Mouse (Mus musculus) midbrain, embryonic 11.5 days (tissue): Measurements from ENCODE around the gene Tmem128. TPM values are rescaled to one million over a fixed set of nuclear protein-coding genes. Genes with fewer than 3 reads are reported as not detected.
A peak's percentile ranks its signal among the peaks of the same experiment; 100 is the strongest.

Source experiments
- ATAC-seq: fragments of 200-750 bp; cut with Nextera tagmentation; 2 replicates; pipeline ENCODE4 v1.8.0; 2017; ENCODE audit warnings: moderate TSS enrichment, moderate library complexity; ENCODE audit not compliant: low FRiP score
- DNase-seq: peaks from one replicate; pipeline ENCODE4 v3.0.0; 2015; ENCODE audit warnings: low spot score; ENCODE audit errors: missing footprints
- H3K27ac ChIP-seq: fragments of 300-500 bp; sonication (generic); 2 replicates; pipeline ENCODE4 v1.5.1; 2014; ENCODE audit warnings: low read depth, low read length
- H3K27me3 ChIP-seq: fragments of 300-500 bp; sonication (generic); 2 replicates; pipeline ENCODE4 v1.6.1; 2014; ENCODE audit warnings: mild to moderate bottlenecking, low read length, moderate library complexity, mixed read lengths; ENCODE audit not compliant: control insufficient read depth, insufficient read depth
- H3K36me3 ChIP-seq: fragments of 300-500 bp; sonication (generic); 2 replicates; pipeline ENCODE4 v1.6.1; 2014; ENCODE audit warnings: mild to moderate bottlenecking, low read length, moderate library complexity, mixed read lengths; ENCODE audit not compliant: control insufficient read depth, insufficient read depth
- H3K4me1 ChIP-seq: fragments of 300-500 bp; sonication (generic); 2 replicates; pipeline ENCODE4 v1.6.1; 2014; ENCODE audit warnings: low read length; ENCODE audit not compliant: control insufficient read depth, insufficient read depth
- H3K4me2 ChIP-seq: fragments of 300-500 bp; sonication (generic); 2 replicates; pipeline ENCODE4 v1.6.1; 2014; ENCODE audit warnings: mild to moderate bottlenecking, moderate library complexity
- H3K4me3 ChIP-seq: fragments of 300-500 bp; sonication (generic); 2 replicates; pipeline ENCODE4 v1.5.1; 2014; ENCODE audit warnings: low read depth, low read length
- H3K9ac ChIP-seq: fragments of 300-500 bp; sonication (generic); 2 replicates; pipeline ENCODE4 v1.6.1; 2014; ENCODE audit warnings: low read length
- H3K9me3 ChIP-seq: fragments of 300-500 bp; sonication (generic); 2 replicates; pipeline ENCODE4 v1.6.1; 2016; ENCODE audit warnings: low read length; ENCODE audit not compliant: control insufficient read depth
- WGBS: fragments of 180-500 bp; shearing (Covaris S2); extraction: QIAGEN DNeasy Blood & Tissue Kit; methylation state at CpG from one replicate; pipeline ENCODE4 v1.1.7; 2014; 5-methylcytosine and 5-hydroxymethylcytosine counted together
- polyA plus RNA-seq: library from polyadenylated mRNA; unstranded; fragments of >200 nt; fragmentation: Nextera tagmentation; extraction: Ambion mirVana; gene quantifications from 2 replicates; pipeline ENCODE4 v1.2.1, GENCODE M21; 2014

Gene Tmem128
- 104 and 116 TPM in 2 replicates for polyA plus RNA-seq

- Histone ChIP-seq H3K36me3 (peaks cover 12% of the 10 kb centered on the region; the same call in 1 of the 2 replicates), H3K4me1 (peaks cover 8% of the 10 kb centered on the region), H3K4me3 (peak within 1 kb of the TSS; percentile 94), H3K9me3 (no peaks in the 10 kb centered on the region), H3K27ac (no peak within 1 kb of the TSS; the same call in 1 of the 2 replicates), H3K27me3 (no peaks in the 10 kb centered on the region; the same call in 1 of the 2 replicates), H3K9ac (peak within 1 kb of the TSS; percentile 90), H3K4me2 (peak within 1 kb of the TSS; percentile 86)
- DNase-seq (peak; percentile 98), ATAC-seq (peak; percentile 77)
- under 1% methylated on average over 40 of the region's 40 CpGs for WGBS
These were observed at the start of gene Tmem128 for GRCm38 (mm10) chr5:38260107-38260682. Gene Tmem128 (plus strand): TSS chr5:38260185.

- DNase-seq (no peak), ATAC-seq (no peak)
- Histone ChIP-seq H3K36me3 (peaks cover 16% of the 10 kb centered on the region; the same call in 1 of the 2 replicates), H3K27ac (no peak overlapping the region), H3K4me3 (no peak overlapping the region), H3K27me3 (no peaks in the 10 kb centered on the region), H3K9me3 (no peaks in the 10 kb centered on the region), H3K4me1 (no peaks in the 10 kb centered on the region), H3K9ac (no peak overlapping the region), H3K4me2 (no peak overlapping the region)
- WGBS = 92% methylated on average over 8 of the region's 8 CpGs
These were observed 48.3 kb upstream of the Tmem128 start for GRCm38 (mm10) chr5:38211691-38212090.

- H3K27me3 ChIP-seq = no peaks in the 10 kb centered on the region
- ATAC-seq = no peak
- no peak overlapping the region for H3K9ac ChIP-seq
- WGBS = 83% methylated on average over 6 of the region's 6 CpGs
- DNase-seq = no peak
- H3K9me3 ChIP-seq = no peaks in the 10 kb centered on the region
- H3K4me2 ChIP-seq = no peak overlapping the region
- H3K4me3 ChIP-seq = no peak overlapping the region
- H3K4me1 ChIP-seq = no peaks in the 10 kb centered on the region
- H3K36me3 ChIP-seq = peaks cover 16% of the 10 kb centered on the region; the same call in 1 of the 2 replicates
- H3K27ac ChIP-seq = no peak overlapping the region
These were observed 47.0 kb upstream of the Tmem128 start for GRCm38 (mm10) chr5:38213009-38213408.

GRCm38 (mm10) chr5:38219771-38220307 lies 40.1 kb upstream of the Tmem128 start:
- H3K9ac ChIP-seq = peak overlapping the region; percentile 87
- 0 out of 2 replicates have a peak, but pooled peaks cover 11% of the 10 kb centered on the region for H3K36me3 ChIP-seq
- ATAC-seq = no peak; the same call in 1 of the 2 replicates
- no peak for DNase-seq
- H3K4me2 ChIP-seq = peak overlapping the region; percentile 71
- H3K4me3 ChIP-seq = peak overlapping the region; percentile 77
- WGBS = 2% methylated on average over 33 of the region's 35 CpGs
- peaks cover 13% of the 10 kb centered on the region for H3K4me1 ChIP-seq
- H3K27ac ChIP-seq = no peak overlapping the region
- no peaks in the 10 kb centered on the region for H3K27me3 ChIP-seq
- no peaks in the 10 kb centered on the region for H3K9me3 ChIP-seq

GRCm38 (mm10) chr5:38220328-38220912 lies 39.6 kb upstream of the Tmem128 start, which contains the start of the genes Zbtb49 and Lyar:
Gene Zbtb49 (minus strand): TSS chr5:38220457.
Gene Lyar (plus strand): TSS chr5:38220470.
- Histone ChIP-seq H3K9me3 (no peaks in the 10 kb centered on the region), H3K4me2 (peak within 1 kb of the TSS; percentile 89), H3K27ac (no peak within 1 kb of the TSS), H3K4me1 (peaks cover 13% of the 10 kb centered on the region), H3K9ac (peak within 1 kb of the TSS; percentile 87), H3K27me3 (no peaks in the 10 kb centered on the region), H3K4me3 (peak within 1 kb of the TSS; percentile 77), H3K36me3 (peaks cover 11% of the 10 kb centered on the region; the same call in 1 of the 2 replicates)
- ATAC-seq (peak; percentile 96), DNase-seq (peak; percentile 100)
- WGBS = under 1% methylated on average over 55 of the region's 55 CpGs

GRCm38 (mm10) chr5:38235422-38235821 lies 24.6 kb upstream of the Tmem128 start:
- no peaks in the 10 kb centered on the region for H3K4me1 ChIP-seq
- no peak overlapping the region for H3K27ac ChIP-seq
- ATAC-seq (peak; percentile 62; the same call in 1 of the 2 replicates), DNase-seq (peak; percentile 91)
- H3K9ac ChIP-seq = no peak overlapping the region
- peaks cover 3% of the 10 kb centered on the region; the same call in 1 of the 2 replicates for H3K36me3 ChIP-seq
- 68% methylated on average over 4 of the region's 4 CpGs for WGBS
- peaks cover 7% of the 10 kb centered on the region for H3K27me3 ChIP-seq
- no peak overlapping the region for H3K4me3 ChIP-seq
- no peak overlapping the region for H3K4me2 ChIP-seq
- H3K9me3 ChIP-seq = no peaks in the 10 kb centered on the region

GRCm38 (mm10) chr5:38236627-38237026 lies 23.4 kb upstream of the Tmem128 start:
- WGBS = 86% methylated on average over 2 of the region's 2 CpGs
- Histone ChIP-seq H3K36me3 (no peaks in the 10 kb centered on the region; the same call in 1 of the 2 replicates), H3K9ac (no peak overlapping the region), H3K27ac (no peak overlapping the region), H3K4me2 (no peak overlapping the region), H3K4me1 (peaks cover 4% of the 10 kb centered on the region), H3K9me3 (no peaks in the 10 kb centered on the region), H3K27me3 (peaks cover 7% of the 10 kb centered on the region), H3K4me3 (no peak overlapping the region)
- no peak for ATAC-seq
- DNase-seq = no peak

- H3K36me3 ChIP-seq = no peaks in the 10 kb centered on the region; the same call in 1 of the 2 replicates
- H3K4me1 ChIP-seq = peaks cover 4% of the 10 kb centered on the region
- peak; percentile 87 for DNase-seq
- no peak overlapping the region for H3K27ac ChIP-seq
- H3K27me3 ChIP-seq = peaks cover 7% of the 10 kb centered on the region
- no peak overlapping the region for H3K9ac ChIP-seq
- WGBS = 43% methylated on average over 5 of the region's 5 CpGs
- H3K4me3 ChIP-seq = no peak overlapping the region
- peak; percentile 86 for ATAC-seq
- no peak overlapping the region for H3K4me2 ChIP-seq
- no peaks in the 10 kb centered on the region for H3K9me3 ChIP-seq
These were observed 19.1 kb upstream of the Tmem128 start for GRCm38 (mm10) chr5:38240727-38241472.
